Mouse (Mus musculus): ENCODE results near the gene Ehd1. TPM values are rescaled to one million over a fixed set of nuclear protein-coding genes. Genes with fewer than 3 reads are reported as not detected.
"Not testable (repeated sequence)": the region's sequence is repeated elsewhere in the genome, so short reads cannot be mapped to it uniquely, and the experiment has no call there.

Gene Ehd1
- polyA plus RNA-seq, 1 experiment from 2014 or later: 72.6 TPM

DNA sequence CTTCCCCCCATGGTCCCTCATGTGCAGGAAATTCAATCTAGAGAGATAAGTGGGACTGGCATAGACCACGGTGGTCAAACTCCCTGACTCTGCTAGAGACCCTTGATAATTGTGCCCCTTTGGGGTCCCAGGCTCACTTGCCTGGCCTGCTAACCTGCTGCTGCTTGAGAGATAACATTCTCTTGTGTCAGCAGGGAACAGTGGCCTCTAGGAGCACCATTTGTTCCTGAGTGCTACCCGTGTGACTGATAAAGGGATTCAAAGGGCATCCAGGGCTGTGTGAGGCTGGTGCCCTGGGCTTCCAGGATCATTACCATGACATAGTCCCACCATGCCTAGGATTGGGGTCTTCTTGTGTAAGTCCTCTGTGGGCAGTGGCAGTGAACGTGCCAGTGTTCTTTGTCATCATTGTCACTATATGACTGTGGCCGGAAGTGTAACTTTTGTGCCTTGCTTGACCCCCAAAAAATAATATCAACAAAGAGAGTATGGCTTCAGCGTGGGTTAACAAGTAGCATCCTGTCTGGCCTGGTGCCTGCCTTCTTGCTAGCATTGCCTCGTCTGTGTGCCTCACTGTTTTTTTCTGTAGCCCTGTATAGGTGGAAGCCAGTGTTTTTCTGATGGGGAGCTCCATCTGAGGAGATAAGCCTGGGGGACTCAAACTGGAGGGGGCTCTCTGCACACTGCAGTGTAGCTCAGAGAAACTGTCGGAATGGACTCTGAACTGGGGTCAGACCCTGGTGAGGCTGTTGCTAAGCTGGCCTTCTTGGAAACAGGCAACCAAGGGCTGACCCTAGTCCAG, 9.3 kb downstream of the Ehd1 start:
- 79% methylated on average over 7 of the region's 7 CpGs for WGBS
- H3K4me2 ChIP-seq (ENCODE audit: low read depth, low read length, severe bottlenecking): no peak overlapping the region
- H3K27me3 ChIP-seq (ENCODE audit: control insufficient read depth, insufficient read depth, low read length): no peaks in the 10 kb centered on the region
- H3K4me3 ChIP-seq (ENCODE audit: low read depth, low read length): no peak overlapping the region
- H3K9me3 ChIP-seq (ENCODE audit: control insufficient read depth, low read length): no peaks in the 10 kb centered on the region
- H3K9ac ChIP-seq (ENCODE audit: low read length): no peak overlapping the region
- peaks cover 2% of the 10 kb centered on the region; the same call in 1 of the 2 replicates for H3K36me3 ChIP-seq (ENCODE audit: control insufficient read depth, insufficient read depth, low read length)
- DNase-seq (ENCODE audit: low spot score): no peak
- H3K27ac ChIP-seq (ENCODE audit: low read depth, low read length): no peak overlapping the region
- 0 out of 2 replicates have a peak, but pooled peaks cover 2% of the 10 kb centered on the region for H3K4me1 ChIP-seq (replicated peaks; ENCODE audit: control insufficient read depth, insufficient read depth, low read length)
- ATAC-seq (replicated peaks; ENCODE audit: low FRiP score): no peak

DNA sequence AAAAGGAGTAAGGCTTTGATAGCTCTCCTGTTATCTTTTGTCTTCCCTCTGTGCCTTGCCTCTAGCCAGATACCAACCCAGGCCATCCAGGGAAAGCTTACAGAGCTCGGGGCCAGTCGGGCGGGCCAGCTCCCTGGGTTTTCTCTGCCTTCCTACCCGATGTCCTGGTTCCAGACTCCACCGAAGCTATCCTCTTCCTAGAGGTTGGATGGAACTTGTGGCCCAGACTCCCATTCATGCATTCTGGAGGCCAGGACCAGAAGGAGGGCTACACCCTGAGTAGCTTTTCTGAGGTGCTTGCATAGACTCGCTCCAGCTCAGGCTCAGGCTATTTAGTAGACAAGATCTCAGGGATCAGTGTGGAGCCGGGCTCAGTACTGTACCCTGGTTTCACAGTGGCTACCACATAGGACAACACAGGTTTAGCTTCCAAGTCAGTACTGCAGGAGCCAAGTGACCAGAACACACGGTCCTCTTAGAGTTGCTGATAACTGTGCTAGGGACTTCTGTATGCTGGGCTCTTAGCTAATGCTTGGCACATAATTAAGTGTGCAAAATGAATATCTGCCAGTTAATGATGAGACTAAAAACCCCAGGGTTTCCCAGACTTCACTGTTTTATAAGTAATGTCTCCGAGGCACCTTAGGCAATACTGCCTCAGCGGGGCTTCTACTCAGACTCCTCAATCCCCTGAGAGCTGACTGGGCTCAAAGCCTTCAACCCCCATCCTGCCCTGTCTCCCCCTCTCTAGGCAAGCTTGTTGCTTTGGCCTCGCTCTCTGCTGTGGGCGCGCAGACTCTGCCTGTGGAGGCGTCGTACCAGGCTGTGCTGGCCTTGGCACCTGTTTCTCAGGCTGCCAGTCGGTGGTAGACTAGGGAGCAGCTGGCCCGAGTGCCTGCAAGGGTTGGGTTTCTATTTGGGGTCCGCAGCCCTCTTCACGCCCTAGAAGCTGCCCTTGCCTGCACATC, 10.2 kb downstream of the Ehd1 start:
- H3K9me3 ChIP-seq (ENCODE audit: control insufficient read depth, low read length): no peaks in the 10 kb centered on the region
- DNase-seq (ENCODE audit: low spot score) (no peak), ATAC-seq (replicated peaks; ENCODE audit: low FRiP score) (no peak)
- no peaks in the 10 kb centered on the region for H3K27me3 ChIP-seq (ENCODE audit: control insufficient read depth, insufficient read depth, low read length)
- WGBS: 92% methylated on average over 19 of the region's 19 CpGs
- no peak overlapping the region for H3K27ac ChIP-seq (ENCODE audit: low read depth, low read length)
- H3K36me3 ChIP-seq (ENCODE audit: control insufficient read depth, insufficient read depth, low read length): peaks cover 2% of the 10 kb centered on the region; the same call in 1 of the 2 replicates
- H3K9ac ChIP-seq (ENCODE audit: low read length): no peak overlapping the region; the same call in 1 of the 2 replicates
- no peak overlapping the region for H3K4me3 ChIP-seq (ENCODE audit: low read depth, low read length)
- no peak overlapping the region for H3K4me2 ChIP-seq (ENCODE audit: low read depth, low read length, severe bottlenecking)
- 0 out of 2 replicates have a peak, but pooled peaks cover 2% of the 10 kb centered on the region for H3K4me1 ChIP-seq (replicated peaks; ENCODE audit: control insufficient read depth, insufficient read depth, low read length)

DNA sequence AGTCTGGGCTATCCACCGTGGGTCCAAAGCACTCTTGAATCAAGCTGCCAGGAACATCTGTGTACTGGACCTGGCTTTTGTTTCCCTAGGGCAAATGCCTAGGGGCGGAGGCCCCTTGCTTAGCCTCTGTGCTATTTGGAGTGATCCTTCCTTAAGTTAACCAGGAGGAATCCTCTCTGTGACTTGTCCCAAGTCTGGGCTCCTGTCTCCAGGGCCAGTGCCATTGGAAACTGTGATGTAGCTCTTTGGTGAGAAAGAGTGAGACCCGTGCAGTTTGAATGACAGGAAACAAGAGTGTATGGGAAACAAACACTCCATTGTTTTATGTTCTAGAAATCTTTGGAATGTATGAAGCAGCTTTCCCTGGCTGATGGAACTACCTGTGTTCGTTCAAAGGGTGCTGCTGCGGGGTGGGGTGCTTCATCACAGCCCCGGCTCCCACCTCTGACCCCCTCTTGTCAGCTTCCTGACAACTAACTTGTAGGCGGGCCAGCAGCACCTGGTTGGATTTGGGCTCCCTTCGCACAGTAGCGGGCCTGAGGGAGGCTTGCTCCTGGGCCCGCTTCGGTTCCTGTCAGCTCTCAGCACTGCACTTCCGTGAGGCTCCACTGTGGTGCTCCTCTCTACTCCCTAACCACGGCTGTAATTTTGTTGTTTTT, 11.8 kb downstream of the Ehd1 start:
- DNase-seq (ENCODE audit: low spot score) (no peak), ATAC-seq (replicated peaks; ENCODE audit: low FRiP score) (no peak)
- no peak overlapping the region for H3K4me2 ChIP-seq (ENCODE audit: low read depth, low read length, severe bottlenecking)
- peaks cover 1% of the 10 kb centered on the region; the same call in 1 of the 2 replicates for H3K36me3 ChIP-seq (ENCODE audit: control insufficient read depth, insufficient read depth, low read length)
- H3K27ac ChIP-seq (ENCODE audit: low read depth, low read length): 0 out of 2 replicates have a peak overlapping the region, but pooled peaks have one; percentile 31
- H3K27me3 ChIP-seq (ENCODE audit: control insufficient read depth, insufficient read depth, low read length): no peaks in the 10 kb centered on the region
- H3K9ac ChIP-seq (ENCODE audit: low read length): no peak overlapping the region
- H3K9me3 ChIP-seq (ENCODE audit: control insufficient read depth, low read length): no peaks in the 10 kb centered on the region
- H3K4me3 ChIP-seq (ENCODE audit: low read depth, low read length): no peak overlapping the region
- 0 out of 2 replicates have a peak, but pooled peaks cover 2% of the 10 kb centered on the region for H3K4me1 ChIP-seq (replicated peaks; ENCODE audit: control insufficient read depth, insufficient read depth, low read length)
- 83% methylated on average over 13 of the region's 13 CpGs for WGBS

DNA sequence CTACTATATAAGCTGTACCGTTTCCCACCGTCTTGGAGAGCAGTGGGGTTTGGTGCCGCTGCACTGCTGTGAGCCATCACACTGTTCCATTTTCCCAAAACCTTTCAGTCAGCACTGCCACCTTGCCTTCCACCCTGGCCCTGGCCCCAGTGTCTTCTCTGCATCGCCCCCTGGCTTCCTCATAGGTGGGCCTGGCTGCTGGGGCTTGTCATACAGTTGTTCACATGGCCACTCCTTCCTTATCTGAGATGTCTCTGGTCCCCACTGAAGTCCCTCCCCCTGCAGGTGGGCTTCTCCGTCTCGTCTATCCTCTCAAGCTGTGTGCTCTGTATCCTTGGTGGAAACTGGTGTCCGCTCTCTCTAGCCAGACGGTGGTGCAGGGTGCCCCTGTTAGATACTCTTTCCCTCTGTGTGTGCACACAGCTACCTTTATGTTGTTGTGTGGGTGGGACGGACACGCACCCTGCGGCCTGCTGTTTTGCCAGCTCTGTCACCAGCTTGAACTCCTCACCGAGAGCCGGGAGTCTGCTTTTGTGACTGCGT, 13.2 kb downstream of the Ehd1 start:
- Histone ChIP-seq H3K9me3 (ENCODE audit: control insufficient read depth, low read length) (no peaks in the 10 kb centered on the region), H3K4me2 (ENCODE audit: low read depth, low read length, severe bottlenecking) (no peak overlapping the region), H3K27me3 (ENCODE audit: control insufficient read depth, insufficient read depth, low read length) (no peaks in the 10 kb centered on the region), H3K27ac (ENCODE audit: low read depth, low read length) (no peak overlapping the region), H3K9ac (ENCODE audit: low read length) (no peak overlapping the region), H3K4me1 (replicated peaks; ENCODE audit: control insufficient read depth, insufficient read depth, low read length) (0 out of 2 replicates have a peak, but pooled peaks cover 2% of the 10 kb centered on the region), H3K4me3 (ENCODE audit: low read depth, low read length) (no peak overlapping the region), H3K36me3 (ENCODE audit: control insufficient read depth, insufficient read depth, low read length) (no peaks in the 10 kb centered on the region; the same call in 1 of the 2 replicates)
- DNase-seq (ENCODE audit: low spot score) (no peak), ATAC-seq (replicated peaks; ENCODE audit: low FRiP score) (no peak)
- 94% methylated on average over 14 of the region's 14 CpGs for WGBS

DNA sequence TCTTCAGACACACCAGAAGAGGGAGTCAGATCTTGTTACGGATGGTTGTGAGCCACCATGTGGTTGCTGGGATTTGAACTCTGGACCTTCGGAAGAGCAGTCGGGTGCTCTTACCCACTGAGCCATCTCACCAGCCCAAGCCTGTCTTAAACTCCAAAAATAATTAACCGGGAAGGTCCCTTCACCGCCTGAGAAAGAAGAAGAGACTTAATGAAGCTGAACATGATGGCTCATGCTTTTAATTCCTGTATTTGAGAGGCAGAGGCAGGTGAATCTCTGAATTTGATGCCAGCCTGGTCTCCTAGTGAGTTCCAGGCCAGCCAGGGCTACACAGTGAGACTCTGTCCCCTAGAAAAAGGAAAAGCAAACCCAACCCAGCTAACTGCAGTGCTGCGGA, 14.2 kb downstream of the Ehd1 start:
- H3K27me3 ChIP-seq (ENCODE audit: control insufficient read depth, insufficient read depth, low read length); H3K9ac ChIP-seq (ENCODE audit: low read length); DNase-seq (ENCODE audit: low spot score); H3K4me3 ChIP-seq (ENCODE audit: low read depth, low read length); H3K4me1 ChIP-seq (replicated peaks; ENCODE audit: control insufficient read depth, insufficient read depth, low read length); H3K36me3 ChIP-seq (ENCODE audit: control insufficient read depth, insufficient read depth, low read length); H3K27ac ChIP-seq (ENCODE audit: low read depth, low read length); H3K4me2 ChIP-seq (ENCODE audit: low read depth, low read length, severe bottlenecking); H3K9me3 ChIP-seq (ENCODE audit: control insufficient read depth, low read length); ATAC-seq (replicated peaks; ENCODE audit: low FRiP score): not testable (repeated sequence)
- WGBS: 92% methylated on average over 5 of the region's 6 CpGs

DNA sequence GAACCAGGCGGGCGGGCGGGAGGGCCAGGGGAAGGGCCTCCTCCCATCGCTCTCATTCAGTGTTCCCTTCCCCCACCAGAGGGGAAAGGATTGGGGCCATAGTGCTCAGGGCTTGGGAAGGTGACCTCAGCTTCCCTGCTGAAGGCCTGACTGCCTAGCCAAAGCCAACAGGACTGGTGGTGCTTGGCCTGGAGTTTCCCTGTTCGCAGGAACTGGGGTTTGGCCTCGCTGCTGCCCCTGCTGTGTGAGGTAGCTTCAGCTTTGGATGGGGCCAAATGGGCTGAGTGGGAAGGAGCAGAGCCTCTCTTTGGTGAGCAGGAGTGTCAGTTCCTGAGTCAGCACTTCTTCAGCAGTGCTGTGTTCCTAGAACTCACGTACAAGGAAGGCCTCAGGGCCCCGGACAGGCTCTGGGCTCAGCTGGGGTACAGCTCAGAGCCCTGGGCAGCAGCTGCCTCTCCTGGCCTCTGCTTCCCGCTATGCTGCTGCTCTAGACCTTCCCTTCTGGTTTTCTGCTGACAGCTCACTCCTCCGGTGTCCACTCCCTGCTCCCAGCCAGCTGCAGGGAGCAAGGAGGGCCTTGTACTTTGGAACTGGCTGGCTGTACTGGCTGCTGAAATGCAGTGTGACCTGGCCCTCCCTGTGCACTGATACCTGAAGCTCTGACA, 14.7 kb downstream of the Ehd1 start:
- Histone ChIP-seq H3K4me3 (ENCODE audit: low read depth, low read length) (no peak overlapping the region), H3K4me2 (ENCODE audit: low read depth, low read length, severe bottlenecking) (no peak overlapping the region), H3K27ac (ENCODE audit: low read depth, low read length) (no peak overlapping the region), H3K9me3 (ENCODE audit: control insufficient read depth, low read length) (no peaks in the 10 kb centered on the region), H3K36me3 (ENCODE audit: control insufficient read depth, insufficient read depth, low read length) (peaks cover 3% of the 10 kb centered on the region), H3K4me1 (replicated peaks; ENCODE audit: control insufficient read depth, insufficient read depth, low read length) (0 out of 2 replicates have a peak, but pooled peaks cover 2% of the 10 kb centered on the region), H3K9ac (ENCODE audit: low read length) (no peak overlapping the region), H3K27me3 (ENCODE audit: control insufficient read depth, insufficient read depth, low read length) (no peaks in the 10 kb centered on the region)
- DNase-seq (ENCODE audit: low spot score) (no peak), ATAC-seq (replicated peaks; ENCODE audit: low FRiP score) (no peak)
- 82% methylated on average over 10 of the region's 10 CpGs for WGBS

DNA sequence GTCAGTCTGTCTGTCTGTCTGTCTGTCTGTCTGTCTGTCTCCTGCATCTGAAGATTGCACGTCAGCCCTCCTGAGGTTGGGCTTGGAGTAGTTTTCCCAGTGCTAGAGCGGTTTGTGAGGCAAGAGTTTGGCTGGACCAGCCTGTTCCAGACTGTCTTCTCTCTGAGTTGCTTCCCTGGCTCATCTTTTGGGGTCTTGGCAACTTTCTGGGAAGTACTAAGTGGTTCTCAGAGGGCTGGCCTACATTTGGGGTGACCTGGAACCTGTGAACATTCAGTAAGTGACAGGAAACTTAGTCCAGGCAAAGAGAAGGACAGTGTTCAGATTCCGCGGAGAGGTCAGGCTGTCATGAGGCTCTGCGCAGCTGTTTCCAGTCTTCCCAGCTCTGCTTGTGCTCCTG, 15.7 kb downstream of the Ehd1 start:
- Histone ChIP-seq H3K4me3 (ENCODE audit: low read depth, low read length) (no peak overlapping the region), H3K4me1 (replicated peaks; ENCODE audit: control insufficient read depth, insufficient read depth, low read length) (0 out of 2 replicates have a peak, but pooled peaks cover 2% of the 10 kb centered on the region), H3K36me3 (ENCODE audit: control insufficient read depth, insufficient read depth, low read length) (peaks cover 3% of the 10 kb centered on the region), H3K9me3 (ENCODE audit: control insufficient read depth, low read length) (no peaks in the 10 kb centered on the region), H3K27me3 (ENCODE audit: control insufficient read depth, insufficient read depth, low read length) (no peaks in the 10 kb centered on the region), H3K9ac (ENCODE audit: low read length) (no peak overlapping the region), H3K4me2 (ENCODE audit: low read depth, low read length, severe bottlenecking) (no peak overlapping the region), H3K27ac (ENCODE audit: low read depth, low read length) (no peak overlapping the region)
- DNase-seq (ENCODE audit: low spot score): no peak
- WGBS: 88% methylated on average over 5 of the region's 5 CpGs
- ATAC-seq (replicated peaks; ENCODE audit: low FRiP score): no peak

All from forebrain, embryonic 11.5 days (tissue).